Mouse (Mus musculus): ENCODE measurements around the gene Cnih1.

DNA sequence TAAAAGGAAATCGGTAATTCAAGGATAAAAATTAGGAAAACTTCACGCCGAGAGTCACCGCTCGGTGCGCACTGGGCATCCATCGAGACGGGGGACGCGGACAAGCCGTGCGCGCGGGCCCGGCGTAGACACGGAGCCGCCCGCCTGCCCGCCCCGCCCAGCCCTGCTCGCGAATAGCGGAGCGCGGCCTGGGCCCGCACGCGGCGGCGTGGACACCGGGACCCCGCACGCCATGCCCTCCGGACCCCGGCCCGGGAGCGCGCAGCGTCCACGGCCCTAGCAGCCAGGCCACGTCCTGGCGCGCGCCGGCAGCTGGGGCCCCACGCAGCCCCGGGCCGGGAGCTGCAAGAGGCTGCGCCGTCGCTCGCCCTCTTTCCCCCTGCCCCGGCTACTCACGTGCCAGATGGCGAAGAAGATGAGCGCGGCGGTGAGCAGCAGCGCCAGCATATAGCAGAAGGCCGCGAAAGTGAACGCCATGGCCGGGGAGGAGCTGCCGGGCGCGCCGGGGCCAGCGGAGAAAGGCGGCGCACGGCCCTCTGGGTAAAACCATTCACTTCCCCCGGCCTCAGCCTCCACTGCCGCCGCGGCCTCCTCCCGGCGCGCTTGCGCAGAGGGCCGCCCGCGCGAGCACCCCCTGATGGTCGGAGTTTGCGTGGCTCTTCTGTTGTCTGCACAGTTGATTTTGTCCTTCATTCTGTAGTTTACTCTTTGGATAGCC, at the start of gene Cnih1:
- TF ChIP-seq CTCF (IDR thresholded peaks at IDR 0.05; ENCODE audit: extremely low read depth, insufficient read length, insufficient replicate concordance, low read depth, low read length) (peak; percentile 79), POLR2A (IDR thresholded peaks at IDR 0.05; ENCODE audit: low read depth, low read length) (peak; percentile 69)

Measured in small intestine, adult 2 months (tissue).